Mouse (Mus musculus): ENCODE measurements around the gene Naa30. TPM values are rescaled to one million over a fixed set of nuclear protein-coding genes. Genes with fewer than 3 reads are reported as not detected.
"Not testable (repeated sequence)": the region's sequence is repeated elsewhere in the genome, so short reads cannot be mapped to it uniquely, and the experiment has no call there.

The Naa30 gene
- total RNA-seq, 2 experiments from 2014 or later, result 20.4 to 41.3 TPM

DNA sequence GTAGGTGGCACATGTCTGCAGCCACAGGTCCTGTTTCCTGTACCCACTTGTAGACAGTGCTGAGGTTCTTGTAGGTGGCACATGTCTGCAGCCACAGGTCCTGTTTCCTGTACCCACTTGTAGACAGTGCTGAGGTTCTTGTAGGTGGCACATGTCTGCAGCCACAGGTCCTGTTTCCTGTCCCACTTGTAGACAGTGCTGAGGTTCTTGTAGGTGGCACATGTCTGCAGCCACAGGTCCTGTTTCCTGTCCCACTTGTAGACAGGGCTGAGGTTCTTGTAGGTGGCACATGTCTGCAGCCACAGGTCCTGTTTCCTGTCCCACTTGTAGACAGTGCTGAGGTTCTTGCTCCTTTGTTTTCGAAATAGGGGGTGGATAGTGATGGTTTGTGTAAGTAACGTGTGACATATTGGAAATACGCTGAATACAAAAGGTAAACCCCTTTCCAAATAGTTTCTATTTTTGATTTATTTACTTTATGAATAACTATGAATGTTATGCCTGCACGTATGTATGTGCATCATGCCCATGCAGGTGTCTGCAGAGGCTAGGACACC lies 47.5 kb downstream of the Naa30 start:
- not testable (repeated sequence) for ATAC-seq (replicated peaks; ENCODE audit: poor library complexity, severe bottlenecking)

GRCm38 (mm10) chr14:49221771-49222170 lies 49.7 kb downstream of the Naa30 start:
- no peak for ATAC-seq (replicated peaks; ENCODE audit: poor library complexity, severe bottlenecking)

DNA sequence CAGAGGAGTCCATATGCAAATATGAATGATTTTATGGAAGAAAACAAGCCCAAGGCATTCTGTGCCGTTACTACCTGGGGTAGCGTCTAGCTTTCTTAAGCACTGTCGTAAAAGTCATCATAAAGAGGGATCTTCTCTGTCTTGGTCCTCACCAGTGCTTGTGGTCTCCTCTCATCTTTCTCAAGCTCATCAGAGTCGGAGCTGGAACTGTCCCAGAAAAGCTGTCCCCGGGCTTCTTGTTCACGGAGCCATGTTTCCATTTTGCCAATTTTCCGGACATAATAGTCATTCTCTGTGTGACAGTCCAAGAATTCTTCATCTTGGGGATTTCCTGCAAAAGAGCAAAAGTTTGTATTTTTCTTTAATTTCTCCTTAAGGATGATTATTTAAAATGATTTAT lies 54.4 kb downstream of the Naa30 start:
- ATAC-seq (replicated peaks; ENCODE audit: poor library complexity, severe bottlenecking), result no peak

GRCm38 (mm10) chr14:49226986-49227385 lies 55.0 kb downstream of the Naa30 start:
- no peak for ATAC-seq (replicated peaks; ENCODE audit: poor library complexity, severe bottlenecking)

- ATAC-seq (replicated peaks; ENCODE audit: poor library complexity, severe bottlenecking), result no peak
Measured at GRCm38 (mm10) chr14:49231845-49232244, 59.8 kb downstream of the Naa30 start.

DNA sequence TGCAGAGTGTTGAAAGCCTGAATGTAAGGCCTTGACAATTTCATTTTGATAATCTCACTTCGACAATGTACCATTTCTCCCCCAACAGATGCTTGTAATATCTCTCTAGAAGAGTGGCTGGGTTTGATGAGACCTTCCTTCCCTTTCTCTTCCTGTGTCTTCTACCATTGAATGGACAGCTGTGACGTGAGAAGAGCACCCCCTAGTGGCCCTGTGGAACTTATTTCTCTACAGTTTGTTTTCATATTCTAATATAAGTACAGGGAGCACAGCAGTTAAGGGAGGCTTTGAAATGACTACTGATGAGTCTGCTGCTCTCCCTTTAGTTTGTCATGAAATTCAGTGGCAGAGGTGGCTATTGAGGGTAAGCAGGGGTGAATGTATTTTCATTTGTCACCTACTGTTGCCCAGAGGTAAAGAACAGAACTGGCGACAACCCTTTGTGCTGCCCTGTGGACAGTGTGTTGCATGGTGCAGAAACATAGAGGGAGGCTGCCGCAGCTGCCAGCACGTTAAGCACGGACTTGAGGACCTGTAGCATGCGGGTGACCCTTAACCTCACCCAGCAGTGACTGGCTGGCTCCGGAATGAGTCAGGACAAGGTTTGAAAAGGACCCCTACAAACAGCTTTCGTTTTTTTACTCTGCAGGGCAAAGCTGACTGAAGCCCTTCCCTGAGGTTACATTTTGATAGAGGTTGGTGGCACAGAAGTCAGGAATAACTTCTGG lies 62.9 kb downstream of the Naa30 start:
- peak; percentile 70 for ATAC-seq (replicated peaks; ENCODE audit: poor library complexity, severe bottlenecking)

DNA sequence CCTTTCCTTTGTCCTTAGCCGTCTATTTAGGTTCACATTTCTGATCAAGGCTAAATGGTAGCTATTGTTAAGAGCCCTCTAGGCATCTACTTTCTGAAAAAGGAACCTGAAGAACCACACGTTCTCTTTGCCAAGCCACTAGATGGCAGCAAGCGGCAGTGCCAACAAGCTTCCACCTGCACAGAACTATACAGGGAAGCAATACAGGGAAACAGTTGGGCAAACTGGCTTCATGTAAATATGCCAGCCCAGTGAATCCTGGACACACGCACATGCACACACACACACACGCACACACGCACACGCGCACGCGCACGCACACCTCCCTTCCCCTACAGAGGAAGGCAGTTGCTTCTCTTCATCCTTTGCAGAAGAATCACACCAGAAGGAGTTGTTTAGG lies 66.2 kb downstream of the Naa30 start:
- peak; percentile 71 for ATAC-seq (replicated peaks; ENCODE audit: poor library complexity, severe bottlenecking)

Other genes starting within 250 kb of the Naa30 start
- 21.7 and 35.0 TPM in 2 replicates for gene Ap5m1, start 106.1 kb upstream of the Naa30 start, total RNA-seq (2014; fragmentation: Nextera tagmentation)
- gene Ap5m1, start 106.1 kb upstream of the Naa30 start, total RNA-seq (2017), result 15.9 and 19.4 TPM in 2 replicates
- 31.2 and 32.0 TPM in 2 replicates for gene Exoc5, start 105.6 kb upstream of the Naa30 start, total RNA-seq (2014; fragmentation: Nextera tagmentation)
- gene Exoc5, start 105.6 kb upstream of the Naa30 start, total RNA-seq (2017), result 70.6 and 79.0 TPM in 2 replicates
- not detected in 2 replicates for gene ccdc198, start 73.2 kb downstream of the Naa30 start, total RNA-seq (2014; fragmentation: Nextera tagmentation)
- gene ccdc198, start 73.2 kb downstream of the Naa30 start, total RNA-seq (2017), result not detected in 2 replicates

Measured in granulocyte monocyte progenitor cell, adult 5-6 weeks (primary cell).